Mouse (Mus musculus) ES-E14 (cell line): Measurements from ENCODE around the gene Fam187b.

Experiments
- CHD2 ChIP-seq: IDR thresholded peaks from 2 replicates; pipeline ENCODE4 v1.6.1; 2014; ENCODE audit warnings: mild to moderate bottlenecking, low read depth, low read length, inconsistent platforms
- ZC3H11A ChIP-seq: IDR thresholded peaks from 2 replicates; pipeline ENCODE4 v1.6.1; 2012; ENCODE audit warnings: low read depth, mild to moderate bottlenecking, inconsistent platforms, low read length, borderline replicate concordance

- TF ChIP-seq CHD2 (no peak), ZC3H11A (no peak)
These were observed 49.5 kb upstream of the Fam187b start for GRCm38 (mm10) chr7:30924071-30924470.
